ENCODE assay signal across 8 mouse cellular contexts in the genomic region with DNA sequence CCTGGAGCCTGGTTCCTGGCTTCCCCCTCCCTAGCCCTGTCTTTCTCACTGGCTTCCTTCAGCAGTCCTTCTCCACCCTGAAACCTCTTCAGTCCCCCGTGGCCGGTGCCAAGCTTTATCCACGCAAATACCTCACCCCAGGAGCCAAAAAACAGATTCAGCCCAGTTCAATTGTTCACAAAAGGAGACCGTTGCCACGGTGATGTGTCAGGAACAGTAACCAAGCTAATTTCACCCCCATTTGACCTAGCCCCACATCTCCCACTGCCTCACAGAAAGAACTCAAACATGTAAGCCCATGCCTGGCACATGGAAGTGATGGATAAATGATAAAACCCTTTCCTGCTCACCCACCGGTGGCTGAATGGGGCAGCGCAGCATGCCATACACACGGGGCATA. TPM values are rescaled to one million over a fixed set of nuclear protein-coding genes. Genes with fewer than 3 reads are reported as not detected.
DNase-seq lines count a peak whose midpoint lies in the region; ATAC-seq and TF ChIP-seq lines count a peak whose summit lies in the region.

No protein-coding gene starts in this region.

- 27% methylated on average over 8 of the region's 8 CpGs for WGBS in heart, embryonic 10.5 days
- 28% methylated on average over 8 of the region's 8 CpGs for WGBS in intestine, embryonic 16.5 days
- 10% methylated on average over 8 of the region's 8 CpGs for WGBS in olfactory bulb, adult 2 months

- H3K27ac ChIP-seq in heart, embryonic 10.5 days = peak overlapping the region; percentile 90; the same call in 1 of the 2 replicates
- peak overlapping the region; percentile 88 for H3K27ac ChIP-seq in testis, adult 2 months (ENCODE audit: control insufficient read depth, insufficient read depth, low read depth, low read length)
- H3K27ac ChIP-seq in intestine, embryonic 16.5 days (ENCODE audit: low read length) = peak overlapping the region; percentile 6; the same call in 1 of the 2 replicates
- H3K27ac ChIP-seq in olfactory bulb, adult 2 months (ENCODE audit: insufficient read depth, low read depth, low read length) = peak overlapping the region; percentile 81

- H3K9me3 ChIP-seq in heart, embryonic 10.5 days = no peaks in the 10 kb centered on the region
- H3K9me3 ChIP-seq in intestine, embryonic 16.5 days (ENCODE audit: control insufficient read depth, low read length) = no peaks in the 10 kb centered on the region

- H3K36me3 ChIP-seq in heart, embryonic 10.5 days = no peaks in the 10 kb centered on the region
- no peaks in the 10 kb centered on the region for H3K36me3 ChIP-seq in testis, adult 2 months (ENCODE audit: control insufficient read depth, insufficient read depth, low read length)
- H3K36me3 ChIP-seq in intestine, embryonic 16.5 days (ENCODE audit: control insufficient read depth, insufficient read depth, low read length) = no peaks in the 10 kb centered on the region

- peaks cover 64% of the 10 kb centered on the region for H3K4me1 ChIP-seq in heart, embryonic 10.5 days
- H3K4me1 ChIP-seq in testis, adult 2 months (ENCODE audit: control insufficient read depth, insufficient read depth, low read length) = peaks cover 13% of the 10 kb centered on the region
- peaks cover 18% of the 10 kb centered on the region for H3K4me1 ChIP-seq in intestine, embryonic 16.5 days (ENCODE audit: control insufficient read depth, insufficient read depth, low read length)
- H3K4me1 ChIP-seq in olfactory bulb, adult 2 months (ENCODE audit: control insufficient read depth, insufficient read depth, low read length) = peaks cover 53% of the 10 kb centered on the region

- intact Hi-C loops in heart, postnatal 36 days (cut with DNase I) = no loop called here

- peaks cover 91% of the 10 kb centered on the region for H3K27me3 ChIP-seq in heart, embryonic 10.5 days (ENCODE audit: insufficient read depth, poor library complexity, severe bottlenecking)
- no peaks in the 10 kb centered on the region for H3K27me3 ChIP-seq in testis, adult 2 months (ENCODE audit: control insufficient read depth, insufficient read depth, low read length)
- H3K27me3 ChIP-seq in intestine, embryonic 16.5 days (replicated peaks; ENCODE audit: control insufficient read depth, insufficient read depth, low read length) = peaks cover 11% of the 10 kb centered on the region; the same call in 1 of the 2 replicates

- H3K9ac ChIP-seq in intestine, embryonic 16.5 days (ENCODE audit: low read depth, low read length) = peak overlapping the region; percentile 69; the same call in 1 of the 2 replicates

- H3K4me3 ChIP-seq in heart, embryonic 10.5 days = peak overlapping the region; percentile 64
- H3K4me3 ChIP-seq in testis, adult 2 months (ENCODE audit: control insufficient read depth, low read depth, low read length) = peak overlapping the region; percentile 50
- peak overlapping the region; percentile 62 for H3K4me3 ChIP-seq in intestine, embryonic 16.5 days (ENCODE audit: low read length)
- H3K4me3 ChIP-seq in olfactory bulb, adult 2 months (ENCODE audit: insufficient read depth, low read depth, low read length) = peak overlapping the region; percentile 58

- no peak for ATAC-seq in intestine, embryonic 16.5 days

- no peak for DNase-seq in heart, embryonic 10.5 days (ENCODE audit: low spot score)
- no peak for DNase-seq in heart, postnatal 36 days
- no peak for DNase-seq in testis, postnatal 14 days (ENCODE audit: low spot score)
- no peak for DNase-seq in ovary, postnatal 36 days (ENCODE audit: low spot score)
- no peak for DNase-seq in urinary bladder, adult 2 months (ENCODE audit: low spot score)

- no peak for TF ChIP-seq POLR2A in testis, adult 2 months (IDR thresholded peaks at IDR 0.05; ENCODE audit: control insufficient read depth, low read depth, low read length)
- TF ChIP-seq POLR2A in olfactory bulb, adult 2 months (IDR thresholded peaks at IDR 0.05; ENCODE audit: insufficient read depth, low read depth, low read length) = no peak

- TF ChIP-seq CTCF in testis, adult 2 months (IDR thresholded peaks at IDR 0.05; ENCODE audit: control insufficient read depth, insufficient read depth, insufficient replicate concordance, low read depth, low read length) = no peak
- TF ChIP-seq CTCF in olfactory bulb, adult 2 months (IDR thresholded peaks at IDR 0.05; ENCODE audit: insufficient read depth, low read depth, low read length) = no peak

- H3K4me2 ChIP-seq in intestine, embryonic 16.5 days (ENCODE audit: low read depth, low read length) = peak overlapping the region; percentile 99

RNA-seq across cellular contexts. Expression of a gene that starts 1.6 kb away (rescaled TPM):
- polyA plus RNA-seq in heart, embryonic 10.5 days (2016; fragmentation: Nextera tagmentation; extraction: Ambion mirVana) = 10.2 and 13.4 TPM in 2 replicates
- 10 to 100 TPM; 25.4 to 27.4 TPM for total RNA-seq in heart, postnatal 36 days (2021)
- 16.1 and 16.3 TPM in 2 replicates for polyA plus RNA-seq in testis, adult 2 months (2012; rRNA removed)
- polyA plus RNA-seq in intestine, embryonic 16.5 days (2015; fragmentation: Nextera tagmentation; extraction: Ambion mirVana) = 7.9 and 8.5 TPM in 2 replicates
- not detected in 2 replicates for polyA plus RNA-seq in olfactory bulb, adult 2 months (2012; ENCODE audit: insufficient read depth, insufficient read length, low replicate concordance, missing spikeins)
- polyA plus RNA-seq in urinary bladder, adult 2 months (2012; rRNA removed) = 17.8 and 19.2 TPM in 2 replicates

RNA-seq across cellular contexts. Expression of a gene that starts 12.1 kb away (rescaled TPM):
- polyA plus RNA-seq in heart, embryonic 10.5 days (2016; fragmentation: Nextera tagmentation; extraction: Ambion mirVana) = 32.1 and 41.1 TPM in 2 replicates
- 10 to 100 TPM; 73.3 to 84.1 TPM for total RNA-seq in heart, postnatal 36 days (2021)
- polyA plus RNA-seq in testis, adult 2 months (2012; rRNA removed) = 16.3 and 17.0 TPM in 2 replicates
- polyA plus RNA-seq in intestine, embryonic 16.5 days (2015; fragmentation: Nextera tagmentation; extraction: Ambion mirVana) = 25.4 and 26.9 TPM in 2 replicates
- not detected in 2 replicates for polyA plus RNA-seq in olfactory bulb, adult 2 months (2012; ENCODE audit: insufficient read depth, insufficient read length, low replicate concordance, missing spikeins)
- 72.4 and 91.1 TPM in 2 replicates for polyA plus RNA-seq in urinary bladder, adult 2 months (2012; rRNA removed)

RNA-seq across cellular contexts. Expression of a gene that starts 35.1 kb away (rescaled TPM):
- 0.11 and 0.18 TPM in 2 replicates for polyA plus RNA-seq in heart, embryonic 10.5 days (2016; fragmentation: Nextera tagmentation; extraction: Ambion mirVana)
- total RNA-seq in heart, postnatal 36 days (2021) = 1 to 10 TPM; 1.3 to 2.2 TPM
- polyA plus RNA-seq in testis, adult 2 months (2012; rRNA removed) = 0.89 and 1.1 TPM in 2 replicates
- polyA plus RNA-seq in intestine, embryonic 16.5 days (2015; fragmentation: Nextera tagmentation; extraction: Ambion mirVana) = 0.09 and 0.22 TPM in 2 replicates
- not detected in 2 replicates for polyA plus RNA-seq in olfactory bulb, adult 2 months (2012; ENCODE audit: insufficient read depth, insufficient read length, low replicate concordance, missing spikeins)
- polyA plus RNA-seq in urinary bladder, adult 2 months (2012; rRNA removed) = 1.7 and 2.1 TPM in 2 replicates

Comparison
In these comparisons a context has a peak if more than half of its experiments do, and no peak if none do; other contexts are left out.
1. H3K27ac ChIP-seq: peak in every context shown above with its lines; median percentile 90 in heart, embryonic 10.5 days; 88 in testis, adult 2 months; 81 in olfactory bulb, adult 2 months; 6 in intestine, embryonic 16.5 days.
2. RNA of a gene that starts 35.1 kb away (polyA plus RNA-seq): not detected in olfactory bulb, adult 2 months; 1.7 to 2.1 TPM in urinary bladder, adult 2 months, 0.89 to 1.1 TPM in testis, adult 2 months, 0.09 to 0.22 TPM in intestine, embryonic 16.5 days and 0.11 to 0.18 TPM in heart, embryonic 10.5 days; every median in the first group is over 10 times any median in the second.
3. Peak in every context shown above with its lines, with median percentiles within 50 percentile points of each other: H3K4me3 ChIP-seq.